Mouse (Mus musculus) spleen, embryonic (tissue): ENCODE measurements around the gene Cacna1s.

Source experiments
- CTCF ChIA-PET: fragments of 350-600 bp; sonication (Branson Sonifier 250); formaldehyde crosslinking; loops from one replicate; lab custom pipeline; 2022; lab: Charles Lee

Gene Cacna1s

GRCm38 (mm10) chr1:136052547-136052946, at the start of gene Cacna1s:
Cacna1s (plus strand) TSS chr1:136052750.
- CTCF ChIA-PET, result no interaction called here

- CTCF ChIA-PET, result no interaction called here
Measured at GRCm38 (mm10) chr1:136006292-136006748, 46.2 kb upstream of the Cacna1s start, which contains the start of gene Igfn1. Igfn1 (minus strand) TSS chr1:136006342.

DNA sequence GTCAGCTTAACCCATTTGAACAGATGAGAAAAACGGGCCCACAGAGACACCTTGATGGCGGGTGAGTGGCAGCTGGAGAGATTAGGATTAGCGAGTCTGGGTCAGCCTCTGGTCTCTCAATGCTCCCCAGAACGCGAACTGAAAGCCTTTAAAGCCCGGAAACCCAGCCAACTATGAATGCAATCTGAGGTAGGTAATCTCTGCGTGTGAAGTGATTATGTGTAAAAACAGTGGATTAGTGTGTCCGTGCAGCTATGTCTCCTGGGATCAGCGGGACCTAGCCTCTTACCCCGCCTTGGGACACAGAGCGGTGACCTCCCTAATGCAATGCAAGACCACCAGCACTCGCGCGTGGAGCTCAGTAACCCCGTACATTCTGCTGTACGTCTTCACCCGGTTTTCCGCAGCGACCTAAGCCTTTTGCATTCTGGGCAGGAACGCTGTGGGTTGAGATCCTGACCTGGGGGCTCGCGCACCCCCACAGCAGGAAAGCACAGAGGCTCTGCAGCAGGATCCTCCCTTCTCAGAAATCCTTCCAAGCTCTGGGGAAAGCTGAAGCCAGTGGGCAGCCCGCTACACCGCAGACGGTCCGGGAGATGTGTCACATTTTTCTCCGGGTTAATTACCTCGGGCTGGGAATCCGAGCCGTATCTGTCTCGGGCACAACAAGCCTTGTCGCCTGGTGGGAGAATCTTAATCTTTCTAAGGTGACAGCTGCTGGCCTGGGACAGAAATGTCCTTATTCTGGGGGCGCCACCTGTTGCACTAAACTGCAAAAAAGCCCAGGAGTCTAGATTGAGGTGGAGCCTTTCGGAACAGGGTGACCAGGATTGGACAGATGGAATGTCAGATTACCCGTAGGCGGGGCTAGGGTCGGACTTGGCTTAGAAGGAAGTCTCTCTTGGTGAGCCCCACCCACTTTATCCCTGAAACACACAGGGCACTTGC, 45.1 kb upstream of the Cacna1s start, which contains the start of gene Tmem9:
Gene Tmem9, plus strand, starts transcription at position 940 of the 948 bp plus-strand sequence.
- CTCF ChIA-PET, result no interaction called here

DNA sequence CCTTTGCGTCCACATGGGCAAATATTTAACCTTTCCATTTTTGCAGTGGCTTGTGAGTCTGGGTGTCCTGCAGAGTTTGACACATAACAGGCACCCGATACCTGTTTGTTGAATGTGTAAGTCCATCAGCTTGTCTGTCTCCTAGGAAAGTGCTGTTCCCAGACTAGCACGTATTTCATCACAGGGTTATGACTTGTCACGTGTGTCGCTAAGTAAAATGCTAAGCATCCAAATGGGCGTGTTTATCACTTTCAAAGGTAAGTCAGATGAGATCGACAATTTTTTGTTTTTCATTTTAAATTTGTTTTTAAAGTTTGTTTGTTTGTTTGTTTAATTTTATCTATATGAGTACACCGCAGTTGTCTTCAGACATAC, 44.4 kb upstream of the Cacna1s start:
- CTCF ChIA-PET, result no interaction called here

DNA sequence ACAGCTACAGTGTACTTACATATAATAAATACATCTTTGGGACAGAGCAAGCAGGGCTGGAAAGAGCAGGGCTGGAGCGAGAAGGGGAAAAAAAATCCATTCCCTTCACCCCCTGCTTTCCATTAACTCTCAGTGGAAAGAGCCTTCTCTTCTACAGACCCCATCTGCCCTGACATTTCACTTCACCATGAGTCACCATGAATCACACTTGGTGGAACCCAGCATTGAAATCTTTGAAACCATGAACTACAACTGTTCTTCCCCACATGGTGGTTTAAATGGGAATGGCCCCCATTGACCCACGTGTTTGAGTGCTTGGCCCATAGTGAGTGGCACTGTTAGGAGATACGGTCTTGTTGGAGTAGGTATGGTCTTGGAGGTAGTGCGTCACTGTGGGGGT, 42.3 kb upstream of the Cacna1s start:
- CTCF ChIA-PET, result no interaction called here

DNA sequence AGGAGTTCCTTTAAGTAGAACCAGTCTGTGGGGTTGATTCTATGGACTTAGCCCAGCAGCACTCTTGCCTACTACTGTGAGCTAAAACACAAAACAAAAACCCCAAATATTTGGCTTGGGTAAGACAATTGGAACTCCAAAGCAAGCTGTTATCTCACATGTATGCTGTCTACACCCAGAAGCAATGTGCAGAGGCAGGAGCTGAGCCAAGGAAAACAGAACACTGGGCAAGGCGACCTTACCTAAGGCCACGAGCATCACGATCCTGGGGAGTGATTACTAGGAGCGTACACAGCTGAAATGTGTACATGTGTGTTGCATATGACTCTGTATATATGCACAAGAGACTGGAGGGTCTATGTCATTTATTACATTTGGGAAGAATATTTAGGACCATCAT, 39.0 kb upstream of the Cacna1s start:
- CTCF ChIA-PET, result interaction anchor here (0.6 kb wide), 1 partner anchor 33 kb away, joined by 3 read pairs; no protein-coding TSS in a partner anchor

- CTCF ChIA-PET, result no interaction called here
Measured at GRCm38 (mm10) chr1:136014796-136015502, 37.6 kb upstream of the Cacna1s start.

DNA sequence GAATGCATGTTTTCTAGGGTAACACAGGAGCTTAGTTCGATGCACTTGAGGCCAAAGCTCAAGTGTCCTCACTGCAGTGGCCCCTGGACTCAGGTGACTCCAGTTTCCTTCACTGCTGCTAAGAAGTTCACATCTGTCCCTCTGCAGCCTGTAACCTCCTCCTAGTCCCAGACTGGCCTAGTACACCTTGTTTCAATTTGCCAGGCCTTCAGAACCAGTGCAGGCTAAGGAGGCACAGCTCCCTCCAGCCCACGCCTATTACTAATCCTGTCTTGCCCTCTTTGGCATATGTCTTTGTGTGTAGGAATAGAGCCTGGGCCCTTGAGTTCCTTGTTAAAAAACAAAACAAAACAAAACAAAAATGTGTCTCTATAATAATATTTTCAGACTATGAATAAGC, 35.2 kb upstream of the Cacna1s start:
- CTCF ChIA-PET, result no interaction called here

GRCm38 (mm10) chr1:136017907-136018313, 34.6 kb upstream of the Cacna1s start:
- CTCF ChIA-PET, result no interaction called here

DNA sequence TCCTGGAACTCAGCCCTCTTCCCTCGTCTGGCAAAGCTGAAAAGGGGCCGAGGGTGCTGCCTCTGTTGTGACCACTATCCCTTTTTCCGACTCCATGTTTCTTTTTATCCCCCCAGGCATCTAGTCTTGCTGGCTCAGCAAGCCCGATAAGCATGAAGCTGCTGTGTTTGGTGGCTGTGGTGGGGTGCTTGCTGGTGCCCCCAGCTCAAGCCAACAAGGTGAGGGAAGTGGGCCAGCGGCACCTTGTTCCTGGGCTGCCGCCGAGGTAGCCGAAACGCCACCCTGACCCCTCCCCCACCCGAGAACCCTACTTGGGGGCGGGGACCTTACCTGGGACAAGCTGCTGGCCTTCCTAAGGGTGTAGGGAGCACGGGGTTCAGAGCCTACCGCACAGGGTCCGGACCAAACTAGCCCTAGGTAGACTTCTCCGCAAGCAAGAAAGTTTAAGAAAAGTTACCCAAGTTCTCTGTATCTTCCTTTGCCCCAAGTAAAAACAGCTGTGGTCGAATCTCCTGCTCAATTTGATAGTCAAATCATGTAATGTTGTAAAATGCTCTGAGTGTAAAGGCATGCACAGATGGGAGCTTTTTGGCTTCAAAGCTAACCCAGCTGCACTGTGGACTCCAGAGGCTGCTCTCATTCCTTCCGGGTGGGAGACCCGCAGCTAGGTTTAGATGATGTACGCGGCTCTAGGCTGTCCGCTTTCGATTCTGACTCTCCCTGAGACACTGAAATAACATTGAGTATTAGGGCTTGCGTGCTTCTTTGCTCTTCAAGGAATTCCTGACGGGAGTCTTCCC, 34.0 kb upstream of the Cacna1s start:
- CTCF ChIA-PET, result no interaction called here

DNA sequence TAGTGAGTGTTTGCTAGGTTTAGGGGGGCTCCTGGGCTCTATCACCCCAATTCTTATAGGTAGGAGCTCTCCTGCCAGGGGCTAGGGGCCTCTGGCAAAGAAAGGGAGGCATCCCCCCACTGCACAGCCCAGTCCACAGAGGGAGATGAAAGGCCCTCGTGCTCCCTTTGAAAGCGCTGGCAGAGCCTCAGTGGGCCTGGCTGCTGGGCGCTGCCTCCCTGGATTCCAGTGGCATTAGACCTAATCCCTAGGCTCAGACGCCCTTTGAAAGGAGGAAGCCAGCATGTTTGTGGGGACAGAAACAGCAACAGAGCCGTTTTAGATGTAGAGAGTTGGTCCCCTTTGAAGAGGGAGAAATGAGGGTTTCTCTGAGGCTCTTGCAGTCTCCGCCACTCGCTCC, 22.3 kb upstream of the Cacna1s start:
- CTCF ChIA-PET, result no interaction called here

- CTCF ChIA-PET, result no interaction called here
Measured at GRCm38 (mm10) chr1:136031697-136032096, 20.9 kb upstream of the Cacna1s start.

- CTCF ChIA-PET, result interaction anchor here (0.7 kb wide), 2 partner anchors 232 to 464 kb away, joined by 4 to 12 read pairs; no protein-coding TSS in a partner anchor
Measured at GRCm38 (mm10) chr1:136032961-136033360, 19.6 kb upstream of the Cacna1s start.

- CTCF ChIA-PET, result no interaction called here
Measured at GRCm38 (mm10) chr1:136038746-136039538, 13.6 kb upstream of the Cacna1s start.

- CTCF ChIA-PET, result no interaction called here
Measured at GRCm38 (mm10) chr1:136040452-136040851, 12.1 kb upstream of the Cacna1s start.

- CTCF ChIA-PET, result no interaction called here
Measured at GRCm38 (mm10) chr1:136040874-136041273, 11.7 kb upstream of the Cacna1s start.

DNA sequence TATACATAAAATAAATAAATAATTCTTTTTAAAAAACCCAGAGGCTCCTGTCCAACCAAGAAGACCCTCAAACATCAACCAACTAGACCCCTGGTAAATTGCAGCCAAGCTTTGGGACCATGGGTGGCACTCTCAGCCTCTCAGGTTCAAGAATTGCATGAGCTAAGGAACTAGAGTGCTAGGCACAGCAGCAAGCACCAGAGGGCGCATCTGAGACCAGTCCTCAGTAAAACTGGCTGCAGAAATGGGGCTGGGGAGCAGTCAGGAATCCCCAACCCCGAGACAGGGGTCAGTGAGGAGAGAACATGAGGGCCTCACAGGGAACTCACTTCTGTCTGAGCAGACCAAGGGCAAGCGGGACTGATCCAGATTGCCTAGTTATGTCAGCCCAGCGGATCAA, 6.8 kb upstream of the Cacna1s start:
- CTCF ChIA-PET, result interaction anchor here (0.6 kb wide), 1 partner anchor 455 kb away, joined by 34 read pairs; no protein-coding TSS in a partner anchor

GRCm38 (mm10) chr1:136047432-136047831, 5.1 kb upstream of the Cacna1s start:
- CTCF ChIA-PET, result interaction anchor here (0.6 kb wide), 1 partner anchor 1758 kb away, joined by 9 read pairs; no protein-coding TSS in a partner anchor

- CTCF ChIA-PET, result interaction anchor here (0.6 kb wide), 1 partner anchor 1757 kb away, joined by 9 read pairs; no protein-coding TSS in a partner anchor
Measured at GRCm38 (mm10) chr1:136047894-136048293, 4.7 kb upstream of the Cacna1s start.

DNA sequence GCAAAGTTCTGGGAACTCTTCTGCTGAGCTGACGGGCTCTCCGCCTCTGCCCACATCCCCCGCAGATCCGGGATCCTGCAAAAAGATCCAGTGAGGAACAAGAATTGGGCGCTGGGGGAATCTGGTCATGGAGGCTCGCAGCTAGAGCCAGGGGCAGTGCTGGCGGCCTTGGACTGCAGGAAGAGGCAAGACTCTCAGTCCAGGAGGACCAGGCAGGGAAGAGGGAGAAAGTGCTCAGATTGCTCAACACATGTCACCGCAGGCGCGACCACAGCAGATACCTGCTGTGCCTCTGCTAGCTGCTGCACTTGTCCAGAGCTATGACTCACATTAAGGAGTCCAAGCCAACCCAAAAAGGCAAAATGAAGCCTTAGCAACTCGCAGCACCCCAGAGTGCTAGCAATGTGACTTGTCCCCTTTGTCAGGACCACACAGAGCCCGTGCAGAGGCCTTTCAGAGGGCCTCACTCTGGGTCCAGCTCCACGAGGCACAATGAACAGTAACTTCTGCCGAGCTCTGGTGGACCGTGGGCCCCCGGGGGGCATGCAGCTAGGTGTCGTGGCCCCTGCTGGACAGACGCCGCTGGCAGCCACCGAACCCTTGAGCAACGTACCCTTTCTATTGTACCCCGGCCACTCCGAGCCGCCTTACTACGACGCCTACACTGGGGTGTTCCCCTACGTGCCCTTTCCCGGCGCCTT, 2.1 kb upstream of the Cacna1s start, which contains the start of gene Ascl5:
Gene Ascl5, plus strand, starts transcription at position 493 of the 701 bp plus-strand sequence.
- CTCF ChIA-PET, result no interaction called here
